Mouse (Mus musculus): ENCODE measurements at regions not wholly inside any gene's neighbourhood (a gene's known extent, or its start where the extent isn't known, plus 50 kb on each side); places are given as distances from the start of the nearest gene placed in this dataset.

- TF ChIP-seq CTCF (IDR thresholded peaks at IDR 0.05; ENCODE audit: low read depth) = no peak
- no peak for TF ChIP-seq EP300 (IDR thresholded peaks at IDR 0.05; ENCODE audit: low read depth)
Observed at GRCm38 (mm10) chr2:51062049-51062448, 86.9 kb downstream of the Rnd3 start.

Data from liver, postnatal 0 days (tissue).